Mouse (Mus musculus) lung, embryonic 15.5 days (tissue): ENCODE data around the gene Gm3336. TPM values are rescaled to one million over a fixed set of nuclear protein-coding genes. Genes with fewer than 3 reads are reported as not detected.

Experiments used
- ATAC-seq: fragments of 200-750 bp; cut with Nextera tagmentation; 2 replicates; pipeline ENCODE4 v1.8.0; 2017; ENCODE audit warnings: moderate number of reproducible peaks, borderline replicate concordance; ENCODE audit not compliant: low FRiP score, low TSS enrichment; ENCODE audit errors: extremely low read depth
- H3K27ac ChIP-seq: fragments of 300-500 bp; sonication (generic); 2 replicates; pipeline ENCODE4 v1.5.1; 2015; ENCODE audit warnings: moderate library complexity, mild to moderate bottlenecking, inconsistent platforms
- H3K27me3 ChIP-seq: fragments of 300-500 bp; sonication (generic); 2 replicates; pipeline ENCODE4 v1.6.1; 2015; ENCODE audit warnings: inconsistent platforms
- H3K36me3 ChIP-seq: fragments of 300-500 bp; sonication (generic); 2 replicates; pipeline ENCODE4 v1.6.1; 2015; ENCODE audit warnings: inconsistent platforms
- H3K4me1 ChIP-seq: fragments of 300-500 bp; sonication (generic); 2 replicates; pipeline ENCODE4 v1.6.1; 2015; ENCODE audit warnings: inconsistent platforms
- H3K4me2 ChIP-seq: fragments of 300-500 bp; sonication (generic); 2 replicates; pipeline ENCODE4 v1.6.1; 2015; ENCODE audit warnings: inconsistent platforms, mild to moderate bottlenecking, moderate library complexity
- H3K4me3 ChIP-seq: fragments of 300-500 bp; sonication (generic); 2 replicates; pipeline ENCODE4 v1.5.1; 2015; ENCODE audit warnings: mild to moderate bottlenecking, inconsistent platforms
- H3K9ac ChIP-seq: fragments of 300-500 bp; sonication (generic); 2 replicates; pipeline ENCODE4 v1.6.1; 2015; ENCODE audit warnings: inconsistent platforms
- H3K9me3 ChIP-seq: fragments of 300-500 bp; sonication (generic); 2 replicates; pipeline ENCODE4 v1.6.1; 2016; ENCODE audit warnings: inconsistent platforms
- WGBS: fragments of 180-500 bp; shearing (Covaris S2); methylation state at CpG from one replicate; pipeline ENCODE4 v1.1.7; 2015; 5-methylcytosine and 5-hydroxymethylcytosine counted together
- polyA plus RNA-seq: library from polyadenylated mRNA; unstranded; fragments of >200 nt; fragmentation: Nextera tagmentation; extraction: Ambion mirVana; gene quantifications from 2 replicates; pipeline ENCODE4 v1.2.1, GENCODE M21; 2015

The Gm3336 gene
- polyA plus RNA-seq, 1 experiment from 2014 or later: not detected

- no peak overlapping the region for H3K4me2 ChIP-seq
- ATAC-seq: no peak
Observed at GRCm38 (mm10) chr8:70681410-70681809, 36.9 kb upstream of the Gm3336 start.

GRCm38 (mm10) chr8:70682193-70682592 lies 36.1 kb upstream of the Gm3336 start:
- WGBS: 4% methylated on average over 19 of the region's 19 CpGs
- no peak overlapping the region; the same call in 1 of the 2 replicates for H3K4me3 ChIP-seq

More at GRCm38 (mm10) chr8:70681410-70681809, 36.9 kb upstream of the Gm3336 start:
- Histone ChIP-seq H3K9me3 (no peaks in the 10 kb centered on the region), H3K27ac (no peak overlapping the region), H3K4me3 (no peak overlapping the region), H3K27me3 (no peaks in the 10 kb centered on the region), H3K4me1 (peaks cover 9% of the 10 kb centered on the region), H3K9ac (no peak overlapping the region), H3K36me3 (peaks cover 20% of the 10 kb centered on the region)
- 73% methylated on average over 3 of the region's 3 CpGs for WGBS

GRCm38 (mm10) chr8:70682692-70683091 lies 35.7 kb upstream of the Gm3336 start:
- peak overlapping the region; percentile 13; the same call in 1 of the 2 replicates for H3K9ac ChIP-seq

More at GRCm38 (mm10) chr8:70682193-70682592, 36.1 kb upstream of the Gm3336 start:
- no peaks in the 10 kb centered on the region for H3K27me3 ChIP-seq
- H3K9ac ChIP-seq: peak overlapping the region; percentile 13
- no peaks in the 10 kb centered on the region for H3K9me3 ChIP-seq
- H3K36me3 ChIP-seq: peaks cover 18% of the 10 kb centered on the region
- H3K4me2 ChIP-seq: peak overlapping the region; percentile 43
- 0 out of 2 replicates have a peak overlapping the region, but pooled peaks have one; percentile 10 for H3K27ac ChIP-seq
- peak; percentile 32; the same call in 1 of the 2 replicates for ATAC-seq
- peaks cover 11% of the 10 kb centered on the region for H3K4me1 ChIP-seq

GRCm38 (mm10) chr8:70684291-70684690 lies 34.1 kb upstream of the Gm3336 start:
- Histone ChIP-seq H3K4me3 (no peak overlapping the region), H3K4me1 (peaks cover 26% of the 10 kb centered on the region), H3K9me3 (no peaks in the 10 kb centered on the region), H3K27me3 (no peaks in the 10 kb centered on the region), H3K36me3 (no peaks in the 10 kb centered on the region), H3K27ac (no peak overlapping the region), H3K4me2 (no peak overlapping the region), H3K9ac (no peak overlapping the region)
- ATAC-seq: no peak
- WGBS: 51% methylated on average over 7 of the region's 7 CpGs

More at GRCm38 (mm10) chr8:70682692-70683091, 35.7 kb upstream of the Gm3336 start:
- peaks cover 13% of the 10 kb centered on the region for H3K36me3 ChIP-seq
- peak overlapping the region; percentile 43 for H3K4me2 ChIP-seq
- H3K27me3 ChIP-seq: no peaks in the 10 kb centered on the region
- WGBS: 72% methylated on average over 3 of the region's 3 CpGs
- no peak for ATAC-seq
- 0 out of 2 replicates have a peak overlapping the region, but pooled peaks have one; percentile 10 for H3K27ac ChIP-seq
- H3K4me1 ChIP-seq: peaks cover 16% of the 10 kb centered on the region
- no peaks in the 10 kb centered on the region for H3K9me3 ChIP-seq
- H3K4me3 ChIP-seq: no peak overlapping the region

GRCm38 (mm10) chr8:70687576-70687975 lies 30.8 kb upstream of the Gm3336 start:
- Histone ChIP-seq H3K27ac (peak overlapping the region; percentile 42; the same call in 1 of the 2 replicates), H3K9ac (no peak overlapping the region), H3K9me3 (no peaks in the 10 kb centered on the region), H3K27me3 (no peaks in the 10 kb centered on the region), H3K4me1 (peaks cover 32% of the 10 kb centered on the region), H3K4me3 (no peak overlapping the region), H3K36me3 (no peaks in the 10 kb centered on the region), H3K4me2 (no peak overlapping the region)
- ATAC-seq: peak; percentile 54; the same call in 1 of the 2 replicates
- 55% methylated on average over 8 of the region's 8 CpGs for WGBS

GRCm38 (mm10) chr8:70688136-70688535 lies 30.2 kb upstream of the Gm3336 start:
- no peaks in the 10 kb centered on the region for H3K27me3 ChIP-seq
- no peaks in the 10 kb centered on the region for H3K9me3 ChIP-seq
- no peak for ATAC-seq
- H3K27ac ChIP-seq: peak overlapping the region; percentile 29; the same call in 1 of the 2 replicates
- no peak overlapping the region for H3K4me2 ChIP-seq
- 77% methylated on average over 3 of the region's 3 CpGs for WGBS
- H3K9ac ChIP-seq: no peak overlapping the region
- H3K36me3 ChIP-seq: no peaks in the 10 kb centered on the region
- H3K4me1 ChIP-seq: peaks cover 31% of the 10 kb centered on the region
- no peak overlapping the region for H3K4me3 ChIP-seq

GRCm38 (mm10) chr8:70689892-70690390 lies 28.4 kb upstream of the Gm3336 start:
- H3K4me3 ChIP-seq: no peak overlapping the region
- H3K4me2 ChIP-seq: no peak overlapping the region
- H3K27me3 ChIP-seq: no peaks in the 10 kb centered on the region
- no peak for ATAC-seq
- no peaks in the 10 kb centered on the region for H3K36me3 ChIP-seq
- WGBS: 76% methylated on average over 5 of the region's 5 CpGs
- no peaks in the 10 kb centered on the region for H3K9me3 ChIP-seq
- peaks cover 38% of the 10 kb centered on the region for H3K4me1 ChIP-seq
- no peak overlapping the region for H3K9ac ChIP-seq
- no peak overlapping the region for H3K27ac ChIP-seq

GRCm38 (mm10) chr8:70691230-70691629 lies 27.1 kb upstream of the Gm3336 start:
- Histone ChIP-seq H3K4me2 (peak overlapping the region; percentile 69), H3K27me3 (no peaks in the 10 kb centered on the region), H3K4me3 (peak overlapping the region; percentile 32), H3K9me3 (no peaks in the 10 kb centered on the region), H3K9ac (peak overlapping the region; percentile 47; the same call in 1 of the 2 replicates), H3K27ac (peak overlapping the region; percentile 63), H3K4me1 (peaks cover 51% of the 10 kb centered on the region), H3K36me3 (no peaks in the 10 kb centered on the region)
- WGBS: 58% methylated on average over 4 of the region's 4 CpGs
- no peak for ATAC-seq

- peak overlapping the region; percentile 47 for H3K9ac ChIP-seq
- H3K4me1 ChIP-seq: peaks cover 56% of the 10 kb centered on the region
- WGBS: 3% methylated on average over 20 of the region's 20 CpGs
Observed at GRCm38 (mm10) chr8:70691727-70692231, 26.6 kb upstream of the Gm3336 start.

GRCm38 (mm10) chr8:70693636-70694035 lies 24.7 kb upstream of the Gm3336 start:
- no peak overlapping the region for H3K9ac ChIP-seq
- WGBS: 70% methylated on average over 5 of the region's 5 CpGs
- H3K36me3 ChIP-seq: no peaks in the 10 kb centered on the region
- no peaks in the 10 kb centered on the region for H3K27me3 ChIP-seq
- ATAC-seq: no peak
- H3K4me1 ChIP-seq: peaks cover 56% of the 10 kb centered on the region
- no peak overlapping the region for H3K4me3 ChIP-seq
- H3K4me2 ChIP-seq: no peak overlapping the region
- no peaks in the 10 kb centered on the region for H3K9me3 ChIP-seq
- H3K27ac ChIP-seq: peak overlapping the region; percentile 42

More at GRCm38 (mm10) chr8:70691727-70692231, 26.6 kb upstream of the Gm3336 start:
- peak overlapping the region; percentile 32 for H3K4me3 ChIP-seq
- H3K9me3 ChIP-seq: no peaks in the 10 kb centered on the region
- ATAC-seq: peak; percentile 25; the same call in 1 of the 2 replicates
- peak overlapping the region; percentile 63 for H3K27ac ChIP-seq
- no peaks in the 10 kb centered on the region for H3K27me3 ChIP-seq
- H3K4me2 ChIP-seq: peak overlapping the region; percentile 69
- no peaks in the 10 kb centered on the region for H3K36me3 ChIP-seq

- Histone ChIP-seq H3K9ac (0 out of 2 replicates have a peak overlapping the region, but pooled peaks have one; percentile 4), H3K4me2 (peak overlapping the region; percentile 58)
Observed at GRCm38 (mm10) chr8:70695318-70696018, 22.9 kb upstream of the Gm3336 start.

More at GRCm38 (mm10) chr8:70695318-70696018, 22.9 kb upstream of the Gm3336 start:
- H3K4me3 ChIP-seq: no peak overlapping the region
- no peaks in the 10 kb centered on the region for H3K9me3 ChIP-seq
- peak overlapping the region; percentile 91 for H3K27ac ChIP-seq
- no peaks in the 10 kb centered on the region for H3K27me3 ChIP-seq
- no peaks in the 10 kb centered on the region for H3K36me3 ChIP-seq
- H3K4me1 ChIP-seq: peaks cover 53% of the 10 kb centered on the region
- ATAC-seq: no peak
- 30% methylated on average over 32 of the region's 32 CpGs for WGBS
